ENCODE assay signal across 8 mouse cellular contexts in the genomic region with DNA sequence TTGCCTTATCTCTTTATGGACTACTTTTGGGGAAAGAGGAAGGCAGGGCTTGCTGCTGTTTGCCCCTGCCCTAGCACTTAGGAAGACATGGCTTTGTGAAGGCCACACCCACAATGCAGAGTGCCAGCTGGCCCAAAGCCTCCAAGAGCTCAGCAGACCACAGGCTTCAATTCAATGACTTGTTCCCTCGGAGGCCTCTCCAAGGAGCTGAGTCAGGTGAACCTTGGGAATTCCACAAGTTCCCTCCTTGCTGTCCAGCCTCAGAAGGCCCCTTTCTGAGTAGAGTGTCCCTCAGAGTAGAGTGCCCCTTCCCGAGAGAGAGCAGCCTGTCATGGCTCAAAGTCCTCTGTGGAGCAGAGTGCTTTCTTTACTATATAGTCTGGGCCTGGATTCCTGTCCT.
DNase-seq lines count a peak whose midpoint lies in the region; ATAC-seq and TF ChIP-seq lines count a peak whose summit lies in the region.
"Had no signal": no experiment of that assay in that cellular context is flagged by ENCODE, and none has a peak within 500 bp of the region (broad histone marks: within the 10 kb centered on the region; RNA-seq: fewer than 3 reads in every experiment).

No protein-coding gene starts in this region.

- no peaks in the 10 kb centered on the region; the same call in 1 of the 2 replicates for H3K27me3 ChIP-seq in heart, embryonic 16.5 days (ENCODE audit: control insufficient read depth, insufficient read depth, low read length)
- H3K27me3 ChIP-seq in myocyte (ENCODE audit: control insufficient read depth, insufficient read depth, insufficient read length): no peaks in the 10 kb centered on the region

- H3K4me3 ChIP-seq in heart, embryonic 16.5 days (ENCODE audit: low read length): no peak overlapping the region
- no peak overlapping the region for H3K4me3 ChIP-seq in myocyte
- H3K4me3 ChIP-seq: neural tube, embryonic 12.5 days had no signal

- DNase-seq in adipocyte (ENCODE audit: low spot score): peak; percentile 83
- peak; percentile 85 for DNase-seq in adrenal gland, postnatal 36 days
- peak; percentile 87 to 90 for DNase-seq in kidney, postnatal 36 days
- DNase-seq in left cerebral cortex, adult 9 months (ENCODE audit: low spot score in 2 of 2): no peak
- DNase-seq in cerebellum, postnatal 36 days: no peak

- TF ChIP-seq POLR2A in myocyte (IDR thresholded peaks at IDR 0.05; ENCODE audit: insufficient read length, low read depth): no peak

- H3K4me2 ChIP-seq in heart, embryonic 16.5 days (ENCODE audit: low read depth, low read length): peak overlapping the region; percentile 37
- H3K4me2 ChIP-seq in myocyte (ENCODE audit: low read depth): peak overlapping the region; percentile 88

- H3K36me3 ChIP-seq in heart, embryonic 16.5 days (ENCODE audit: control insufficient read depth, insufficient read depth): no peaks in the 10 kb centered on the region
- H3K36me3 ChIP-seq in myocyte (ENCODE audit: control insufficient read depth, insufficient read depth): no peaks in the 10 kb centered on the region
- H3K36me3 ChIP-seq: neural tube, embryonic 12.5 days had no signal

- H3K4me1 ChIP-seq in heart, embryonic 16.5 days (ENCODE audit: control insufficient read depth, insufficient read depth, low read length): peaks cover 16% of the 10 kb centered on the region

- H3K9ac ChIP-seq in heart, embryonic 16.5 days (ENCODE audit: low read length): peak overlapping the region; percentile 54; the same call in 1 of the 2 replicates
- H3K9ac ChIP-seq: neural tube, embryonic 12.5 days had no signal

- H3K79me2 ChIP-seq in myocyte (ENCODE audit: control insufficient read depth, insufficient read depth): no peaks in the 10 kb centered on the region

- H3K9me3 ChIP-seq in heart, embryonic 16.5 days (replicated peaks; ENCODE audit: control insufficient read depth, low read length): no peaks in the 10 kb centered on the region
- H3K9me3 ChIP-seq: neural tube, embryonic 12.5 days had no signal

- H3K27ac ChIP-seq in heart, embryonic 16.5 days (ENCODE audit: low read length): peak overlapping the region; percentile 76

- ATAC-seq in heart, embryonic 16.5 days (replicated peaks; ENCODE audit: extremely low read depth, insufficient read depth, low FRiP score): peak; percentile 53; the same call in 1 of the 2 replicates

- 7% methylated on average over 2 of the region's 2 CpGs for WGBS in heart, embryonic 16.5 days

- H3ac ChIP-seq in myocyte (ENCODE audit: control insufficient read depth, insufficient read length): no peak overlapping the region

TF ChIP-seq in myocyte, 11 proteins besides CTCF, POLR2A, EP300 and RAD21:
- TF ChIP-seq USF1 (IDR thresholded peaks at IDR 0.05; ENCODE audit: low read depth): no peak
- TF ChIP-seq MYOD1 (IDR thresholded peaks at IDR 0.05; ENCODE audit: control insufficient read depth in 1 of 3, insufficient read length in 2 of 3, low read depth in 2 of 3): peak in 2 of 3 experiments; percentile 13 to 22
- no peak for TF ChIP-seq CEBPB (IDR thresholded peaks at IDR 0.05; ENCODE audit: insufficient read depth, poor library complexity, severe bottlenecking)
- TF ChIP-seq SRF (IDR thresholded peaks at IDR 0.05; ENCODE audit: control insufficient read depth, insufficient read length, low read depth): no peak
- TF ChIP-seq MYOG (IDR thresholded peaks at IDR 0.05; ENCODE audit: control insufficient read depth in 1 of 3, insufficient read depth in 1 of 3, insufficient read length in 2 of 3, low read depth in 2 of 3): peak in 1 of 3 experiments; percentile 42

Comparison
In these comparisons a context has a peak if more than half of its experiments do, and no peak if none do; other contexts are left out.
1. DNase-seq: peak in adipocyte (single experiment), adrenal gland, postnatal 36 days (2 of 2) and kidney, postnatal 36 days (2 of 2); none in left cerebral cortex, adult 9 months (0 of 2) and cerebellum, postnatal 36 days (0 of 2).